Mouse (Mus musculus) C2C12 (cell line): ENCODE results near the gene Osbpl9.

Experiments
- CEBPB ChIP-seq: IDR thresholded peaks from one replicate; pipeline ENCODE4 v1.6.1; 2011; ENCODE audit warnings: low read depth, mild to moderate bottlenecking, control low read depth, moderate library complexity
- CTCF ChIP-seq: IDR thresholded peaks from one replicate; pipeline ENCODE4 v1.5.1; 2011; ENCODE audit not compliant: control insufficient read depth, insufficient read depth, insufficient read length
- FOSL1 ChIP-seq: IDR thresholded peaks from one replicate; pipeline ENCODE4 v1.8.0; 2011; ENCODE audit warnings: mild to moderate bottlenecking, low read length; ENCODE audit not compliant: poor library complexity, insufficient read depth, severe bottlenecking
- MAX ChIP-seq: IDR thresholded peaks from one replicate; pipeline ENCODE4 v1.6.1; 2011; ENCODE audit warnings: mild to moderate bottlenecking, control low read depth

DNA sequence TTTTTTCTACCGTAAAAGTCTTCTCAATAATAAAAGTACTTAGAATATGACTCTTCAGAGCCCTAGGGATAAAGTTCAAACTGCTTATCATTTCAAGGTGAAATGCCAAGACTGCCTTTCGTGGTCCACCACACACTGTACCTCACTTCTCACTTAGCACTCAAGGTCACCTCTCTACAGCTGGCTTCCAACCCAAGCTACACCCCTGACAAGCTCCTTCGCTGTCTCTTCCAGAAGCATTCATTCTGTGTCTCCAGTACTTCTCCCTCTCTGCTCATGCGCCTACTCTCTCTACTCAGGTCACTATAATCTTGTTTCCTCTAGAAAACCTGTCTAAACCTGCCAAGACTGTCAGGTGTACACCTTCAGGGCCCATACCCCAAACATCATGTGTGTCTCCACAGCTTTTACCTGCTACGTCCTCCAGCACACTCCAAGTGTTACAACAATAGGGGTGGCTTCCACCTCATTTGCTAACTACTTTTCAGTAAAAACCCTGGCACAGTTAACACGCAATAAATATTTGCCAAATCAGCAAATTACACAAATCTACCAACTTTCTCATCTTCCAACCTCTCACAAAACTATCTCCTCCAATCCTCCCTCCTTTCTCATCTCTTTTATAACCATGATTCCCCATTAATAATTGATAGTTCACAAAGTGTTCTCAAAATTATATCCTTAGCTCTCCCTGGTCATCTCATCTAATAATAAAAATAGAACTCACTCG lies 6.0 kb downstream of the Osbpl9 start:
- TF ChIP-seq CTCF (no peak), CEBPB (no peak), MAX (no peak), FOSL1 (no peak)
